Mouse (Mus musculus) bone marrow macrophage, adult 2 months (primary cell): ENCODE measurements around the gene Txk.

ENCODE experiments used
- CTCF ChIP-seq: IDR thresholded peaks from 2 replicates; pipeline ENCODE4 v1.5.1; 2012; ENCODE audit warnings: low read depth, mild to moderate bottlenecking, low read length, moderate library complexity
- POLR2A ChIP-seq: IDR thresholded peaks from 2 replicates; pipeline ENCODE4 v1.6.1; 2012; ENCODE audit warnings: mild to moderate bottlenecking, low read depth, low read length, borderline replicate concordance

- TF ChIP-seq CTCF (no peak), POLR2A (no peak)
Observed at GRCm38 (mm10) chr5:72647418-72647907, 105.1 kb downstream of the Txk start, which contains the start of gene Nipal1.
